Mouse (Mus musculus): ENCODE data around the gene Bri3bp. TPM values are rescaled to one million over a fixed set of nuclear protein-coding genes. Genes with fewer than 3 reads are reported as not detected.

Gene Bri3bp
- polyA plus RNA-seq, 1 experiment from 2014 or later = 33.3 TPM

Small RNA genes lying within 50 kb of the gene (microRNA-seq; reads per million reads assigned to microRNA genes)
- not detected for gene Gm27551

Other genes with a start within 250 kb of the Bri3bp start
- 28.8 and 33.2 TPM in 2 replicates for gene Scarb1, start 100.5 kb upstream of the Bri3bp start, polyA plus RNA-seq (2015; fragmentation: Nextera tagmentation; extraction: Ambion mirVana)
- gene Gm10382, start 52.2 kb upstream of the Bri3bp start, polyA plus RNA-seq (2015; fragmentation: Nextera tagmentation; extraction: Ambion mirVana) = 0.52 and 0.73 TPM in 2 replicates
- 1,127 and 1,268 TPM in 2 replicates for gene Ubc, start 51.4 kb upstream of the Bri3bp start, polyA plus RNA-seq (2015; fragmentation: Nextera tagmentation; extraction: Ambion mirVana)
- gene Dhx37, start 7.4 kb upstream of the Bri3bp start, polyA plus RNA-seq (2015; fragmentation: Nextera tagmentation; extraction: Ambion mirVana) = 9.0 and 10.6 TPM in 2 replicates
- 65.5 and 69.2 TPM in 2 replicates for gene Aacs, start 34.2 kb downstream of the Bri3bp start, polyA plus RNA-seq (2015; fragmentation: Nextera tagmentation; extraction: Ambion mirVana)
- gene Tmem132b, start 90.2 kb downstream of the Bri3bp start, polyA plus RNA-seq (2015; fragmentation: Nextera tagmentation; extraction: Ambion mirVana) = 3.0 TPM in 2 replicates

Measured in neural tube, embryonic 13.5 days (tissue).